Mouse (Mus musculus) left cerebral cortex, adult 8-10 months (tissue): ENCODE data around the gene Patl2. TPM values are rescaled to one million over a fixed set of nuclear protein-coding genes. Genes with fewer than 3 reads are reported as not detected.
A peak's percentile ranks its signal among the peaks of the same experiment; 100 is the strongest.
"Not testable (repeated sequence)": the region's sequence is repeated elsewhere in the genome, so short reads cannot be mapped to it uniquely, and the experiment has no call there.

ENCODE experiments used
- DNase-seq, 2 experiments: peaks; one replicate each; pipeline ENCODE4 v3.0.0; 2022; ENCODE audit warnings: low spot score in 2 of 2
- total RNA-seq, 4 experiments: library from RNA; stranded (reverse); gene quantifications; 2 replicates each; pipeline ENCODE4 v1.2.4; 2022

Patl2 gene
- under 1 TPM in 1 of 4 experiments, not detected in 3; 0.16 TPM for total RNA-seq

GRCm38 (mm10) chr2:122186106-122186505 lies at the start of gene Patl2, which contains the start of gene Terb2:
Gene Patl2 (minus strand): TSS chr2:122186189.
Gene Terb2 (plus strand): TSS chr2:122186272.
- no peak for DNase-seq

- DNase-seq: no peak
Observed at GRCm38 (mm10) chr2:122235425-122235824, 49.4 kb upstream of the Patl2 start.

- peak; percentile 45 to 53 for DNase-seq
Observed at GRCm38 (mm10) chr2:122234611-122235288, 48.8 kb upstream of the Patl2 start, which contains the start of gene Sord. Gene Sord (plus strand): TSS chr2:122234749.

- DNase-seq: peak in 1 of 2 experiments; percentile 15
Observed at GRCm38 (mm10) chr2:122233759-122234557, 48.0 kb upstream of the Patl2 start.

GRCm38 (mm10) chr2:122233341-122233740 lies 47.4 kb upstream of the Patl2 start:
- no peak for DNase-seq

- DNase-seq: no peak
Observed at GRCm38 (mm10) chr2:122231616-122232015, 45.6 kb upstream of the Patl2 start.

- DNase-seq: no peak
Observed at GRCm38 (mm10) chr2:122230395-122230794, 44.4 kb upstream of the Patl2 start.

GRCm38 (mm10) chr2:122223654-122224053 lies 37.7 kb upstream of the Patl2 start:
- no peak for DNase-seq

- DNase-seq: no peak
Observed at GRCm38 (mm10) chr2:122222272-122222671, 36.3 kb upstream of the Patl2 start.

GRCm38 (mm10) chr2:122221798-122222197 lies 35.8 kb upstream of the Patl2 start:
- DNase-seq: no peak

- DNase-seq: no peak
Observed at GRCm38 (mm10) chr2:122221378-122221777, 35.4 kb upstream of the Patl2 start.

- no peak for DNase-seq
Observed at GRCm38 (mm10) chr2:122218234-122218633, 32.2 kb upstream of the Patl2 start.

GRCm38 (mm10) chr2:122217075-122217474 lies 31.1 kb upstream of the Patl2 start:
- not testable (repeated sequence) for DNase-seq

GRCm38 (mm10) chr2:122210534-122211228 lies 24.7 kb upstream of the Patl2 start:
- no peak for DNase-seq

- DNase-seq: no peak
Observed at GRCm38 (mm10) chr2:122206440-122207107, 20.6 kb upstream of the Patl2 start.

GRCm38 (mm10) chr2:122201501-122201900 lies 15.5 kb upstream of the Patl2 start:
- DNase-seq: no peak

- peak in 1 of 2 experiments; percentile 3 for DNase-seq
Observed at GRCm38 (mm10) chr2:122194509-122194929, 8.5 kb upstream of the Patl2 start.

- no peak for DNase-seq
Observed at GRCm38 (mm10) chr2:122191849-122192248, 5.9 kb upstream of the Patl2 start.

- DNase-seq: no peak
Observed at GRCm38 (mm10) chr2:122186751-122187150, 762 bp upstream of the Patl2 start.

GRCm38 (mm10) chr2:122185086-122185485 lies 903 bp downstream of the Patl2 start:
- no peak for DNase-seq
